Mouse (Mus musculus) olfactory bulb, adult 2 months (tissue): ENCODE results near the gene Kctd19.

Source experiments
- CTCF ChIP-seq: fragments of 200-500 bp; IDR thresholded peaks from 2 replicates; pipeline ENCODE4 v1.5.1; 2012; ENCODE audit warnings: low read depth, mild to moderate bottlenecking, low read length, moderate library complexity; ENCODE audit not compliant: insufficient read depth
- POLR2A ChIP-seq: fragments of 200-500 bp; IDR thresholded peaks from 2 replicates; pipeline ENCODE4 v1.6.1; 2012; ENCODE audit warnings: mild to moderate bottlenecking, low read depth, low read length, moderate library complexity; ENCODE audit not compliant: insufficient read depth

DNA sequence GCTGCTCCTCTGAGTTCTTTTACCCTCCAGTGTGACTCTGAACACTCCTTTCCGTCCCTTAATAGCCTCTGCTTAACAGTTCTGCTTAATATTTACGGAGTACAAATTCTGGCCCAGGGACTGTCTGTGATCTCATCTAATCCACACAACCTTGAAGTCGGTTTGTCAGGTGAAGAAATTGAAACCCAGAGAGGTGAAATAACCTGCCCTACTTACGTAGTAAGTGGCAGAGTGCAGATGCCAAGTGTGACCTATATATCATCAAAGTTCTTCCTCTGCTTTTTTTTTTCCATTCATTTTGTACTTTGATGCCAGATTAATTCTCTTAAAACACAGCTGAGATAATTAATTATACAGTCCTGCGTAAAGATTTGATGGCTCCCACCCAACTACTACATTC, 20.8 kb upstream of the Kctd19 start:
- TF ChIP-seq POLR2A, result no peak
- TF ChIP-seq CTCF, result no peak
